Mouse (Mus musculus): ENCODE measurements at regions not wholly inside any gene's neighbourhood (a gene's known extent, or its start where the extent isn't known, plus 50 kb on each side); places are given as distances from the start of the nearest gene placed in this dataset.
A peak's percentile ranks its signal among the peaks of the same experiment; 100 is the strongest.

- Histone ChIP-seq H3K4me1 (ENCODE audit: insufficient read depth) (no peaks in the 10 kb centered on the region), H3K36me3 (ENCODE audit: insufficient read depth) (no peaks in the 10 kb centered on the region), H3K4me3 (ENCODE audit: low read depth, low read length) (no peak overlapping the region), H3K27ac (ENCODE audit: low read depth) (no peak overlapping the region), H3K4me2 (no peak overlapping the region), H3K9me3 (ENCODE audit: low read depth, low read length) (no peaks in the 10 kb centered on the region), H3K9ac (no peak overlapping the region), H3K27me3 (ENCODE audit: insufficient read depth, low read length) (no peaks in the 10 kb centered on the region)
- 31% methylated on average over 2 of the region's 2 CpGs for WGBS
- ATAC-seq (ENCODE audit: insufficient read depth), result no peak
- no peak for TF ChIP-seq CTCF (IDR thresholded peaks at IDR 0.05; ENCODE audit: low read depth)
- DNase-seq, result peak; percentile 38
Measured at GRCm38 (mm10) chr2:84042793-84043192, 52.4 kb downstream of the Gm13691 start.

DNA sequence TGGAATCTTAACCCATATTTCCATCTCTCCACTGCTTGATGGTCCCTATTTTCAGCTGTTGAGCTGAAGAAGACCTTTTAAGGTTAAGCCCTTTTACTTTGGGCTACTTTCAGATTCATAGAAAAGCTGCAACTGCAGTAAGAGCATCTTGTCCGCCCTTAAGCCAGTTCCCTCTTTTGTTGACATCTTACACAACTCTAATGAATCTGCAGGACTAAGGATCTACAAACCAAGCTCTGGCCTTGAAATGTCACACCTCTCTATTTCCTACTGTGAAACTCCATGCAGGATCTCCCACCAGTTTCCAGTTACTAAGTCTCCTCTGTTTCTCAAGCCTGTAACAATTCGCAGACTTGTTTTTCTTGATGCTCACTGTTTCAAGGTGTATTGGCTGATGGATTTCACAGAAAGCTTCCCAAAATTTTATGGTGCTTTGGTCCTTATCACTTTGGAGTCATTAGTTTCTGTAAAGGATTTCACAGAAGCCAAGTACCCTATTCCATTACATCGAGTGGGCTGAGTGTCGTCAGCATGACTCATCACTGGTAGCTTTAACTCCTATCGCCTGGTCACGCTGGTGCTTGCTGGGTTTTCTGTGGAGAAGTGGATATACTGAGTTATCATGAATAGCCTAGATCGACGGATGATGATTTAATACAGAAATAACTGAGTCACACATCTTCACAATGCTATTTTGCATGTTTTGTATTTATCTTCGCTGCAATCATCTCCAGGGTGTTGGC is 58.2 kb downstream of the Gm13691 start:
- no peaks in the 10 kb centered on the region for H3K9me3 ChIP-seq (ENCODE audit: low read depth, low read length)
- DNase-seq (no peak), ATAC-seq (ENCODE audit: insufficient read depth) (no peak)
- no peaks in the 10 kb centered on the region for H3K36me3 ChIP-seq (ENCODE audit: insufficient read depth)
- no peak for TF ChIP-seq CTCF (IDR thresholded peaks at IDR 0.05; ENCODE audit: low read depth)
- no peak overlapping the region for H3K27ac ChIP-seq (ENCODE audit: low read depth)
- H3K27me3 ChIP-seq (ENCODE audit: insufficient read depth, low read length), result no peaks in the 10 kb centered on the region
- no peak overlapping the region for H3K9ac ChIP-seq
- no peak overlapping the region for H3K4me3 ChIP-seq (ENCODE audit: low read depth, low read length)
- H3K4me1 ChIP-seq (ENCODE audit: insufficient read depth), result no peaks in the 10 kb centered on the region
- WGBS, result 78% methylated on average over 9 of the region's 9 CpGs
- H3K4me2 ChIP-seq, result no peak overlapping the region

GRCm38 (mm10) chr2:84051883-84052331 is 61.6 kb downstream of the Gm13691 start:
- Histone ChIP-seq H3K27ac (ENCODE audit: low read depth) (peak overlapping the region; percentile 60), H3K9ac (no peak overlapping the region), H3K4me3 (ENCODE audit: low read depth, low read length) (no peak overlapping the region), H3K27me3 (ENCODE audit: insufficient read depth, low read length) (no peaks in the 10 kb centered on the region), H3K4me1 (ENCODE audit: insufficient read depth) (no peaks in the 10 kb centered on the region), H3K36me3 (ENCODE audit: insufficient read depth) (no peaks in the 10 kb centered on the region), H3K4me2 (0 out of 2 replicates have a peak overlapping the region, but pooled peaks have one; percentile 12), H3K9me3 (ENCODE audit: low read depth, low read length) (no peaks in the 10 kb centered on the region)
- WGBS, result 13% methylated on average over 3 of the region's 3 CpGs
- peak; percentile 56; the same call in 1 of the 2 replicates for ATAC-seq (ENCODE audit: insufficient read depth)
- no peak for TF ChIP-seq CTCF (IDR thresholded peaks at IDR 0.05; ENCODE audit: low read depth)
- no peak for DNase-seq

GRCm38 (mm10) chr2:84059246-84059645 is 68.9 kb downstream of the Gm13691 start:
- no peak for TF ChIP-seq CTCF (IDR thresholded peaks at IDR 0.05; ENCODE audit: low read depth)
- no peak for ATAC-seq (ENCODE audit: insufficient read depth)
- Histone ChIP-seq H3K4me2 (no peak overlapping the region), H3K9me3 (ENCODE audit: low read depth, low read length) (no peaks in the 10 kb centered on the region), H3K4me1 (ENCODE audit: insufficient read depth) (no peaks in the 10 kb centered on the region), H3K27me3 (ENCODE audit: insufficient read depth, low read length) (no peaks in the 10 kb centered on the region), H3K4me3 (ENCODE audit: low read depth, low read length) (no peak overlapping the region), H3K36me3 (ENCODE audit: insufficient read depth) (no peaks in the 10 kb centered on the region), H3K27ac (ENCODE audit: low read depth) (no peak overlapping the region), H3K9ac (no peak overlapping the region)
- 69% methylated on average over 7 of the region's 7 CpGs for WGBS
- peak; percentile 44 for DNase-seq

GRCm38 (mm10) chr2:84061221-84061620 is 70.9 kb downstream of the Gm13691 start:
- WGBS, result 77% methylated on average over 1 of the region's 1 CpGs
- TF ChIP-seq CTCF (IDR thresholded peaks at IDR 0.05; ENCODE audit: low read depth), result no peak
- Histone ChIP-seq H3K9me3 (ENCODE audit: low read depth, low read length) (no peaks in the 10 kb centered on the region), H3K27ac (ENCODE audit: low read depth) (no peak overlapping the region), H3K9ac (no peak overlapping the region), H3K4me3 (ENCODE audit: low read depth, low read length) (no peak overlapping the region), H3K27me3 (ENCODE audit: insufficient read depth, low read length) (no peaks in the 10 kb centered on the region), H3K4me2 (no peak overlapping the region), H3K36me3 (ENCODE audit: insufficient read depth) (no peaks in the 10 kb centered on the region), H3K4me1 (ENCODE audit: insufficient read depth) (no peaks in the 10 kb centered on the region)
- ATAC-seq (ENCODE audit: insufficient read depth) (no peak), DNase-seq (no peak)

DNA sequence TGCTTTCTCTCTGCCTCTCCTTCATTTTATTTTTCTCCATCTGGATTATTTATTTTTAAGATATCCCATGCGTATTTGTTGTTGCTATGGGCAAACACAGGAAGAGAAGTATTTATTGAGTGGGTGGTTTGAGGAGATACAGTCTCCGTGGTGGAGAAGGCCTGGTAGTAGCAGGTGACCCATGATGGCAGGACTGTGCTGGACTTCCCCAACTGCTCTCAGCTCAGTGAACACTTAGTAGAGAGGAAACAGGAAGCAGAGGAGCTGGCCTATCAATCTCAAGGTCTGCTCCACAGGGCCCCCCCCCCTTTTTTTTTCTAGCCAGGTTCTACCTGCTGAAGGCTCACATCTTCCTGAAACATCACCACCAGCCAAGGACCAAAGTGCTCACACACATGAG is 74.0 kb downstream of the Gm13691 start:
- no peak for DNase-seq
- Histone ChIP-seq H3K4me2 (no peak overlapping the region), H3K27me3 (ENCODE audit: insufficient read depth, low read length) (no peaks in the 10 kb centered on the region), H3K36me3 (ENCODE audit: insufficient read depth) (no peaks in the 10 kb centered on the region), H3K9ac (no peak overlapping the region), H3K4me3 (ENCODE audit: low read depth, low read length) (no peak overlapping the region), H3K4me1 (ENCODE audit: insufficient read depth) (no peaks in the 10 kb centered on the region), H3K27ac (ENCODE audit: low read depth) (no peak overlapping the region), H3K9me3 (ENCODE audit: low read depth, low read length) (no peaks in the 10 kb centered on the region)
- WGBS, result 49% methylated on average over 2 of the region's 2 CpGs
- TF ChIP-seq CTCF (IDR thresholded peaks at IDR 0.05; ENCODE audit: low read depth), result no peak
- no peak for ATAC-seq (ENCODE audit: insufficient read depth)

DNA sequence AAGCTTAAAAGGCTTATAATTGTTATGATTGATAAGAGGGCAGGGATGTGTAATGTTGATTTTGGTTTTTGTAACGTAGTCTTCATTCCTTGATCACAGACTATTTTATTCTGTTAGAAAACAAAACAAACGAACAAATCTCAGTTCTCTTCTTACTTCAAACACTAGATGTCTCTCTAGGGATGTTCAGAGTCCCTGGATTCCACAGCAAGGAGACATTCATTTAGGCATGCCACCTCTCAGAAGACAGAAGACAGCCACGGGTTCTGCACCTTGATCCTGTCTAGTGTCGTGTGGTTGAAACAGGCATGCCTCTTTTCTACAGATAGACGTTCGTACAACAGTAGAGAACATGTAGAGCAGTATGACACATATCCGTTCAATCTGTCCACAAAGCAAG is 74.7 kb downstream of the Gm13691 start:
- no peak overlapping the region for H3K27ac ChIP-seq (ENCODE audit: low read depth)
- no peaks in the 10 kb centered on the region for H3K36me3 ChIP-seq (ENCODE audit: insufficient read depth)
- H3K9ac ChIP-seq, result no peak overlapping the region
- no peaks in the 10 kb centered on the region for H3K4me1 ChIP-seq (ENCODE audit: insufficient read depth)
- ATAC-seq (ENCODE audit: insufficient read depth) (no peak), DNase-seq (peak; percentile 33)
- TF ChIP-seq CTCF (IDR thresholded peaks at IDR 0.05; ENCODE audit: low read depth), result peak; percentile 49
- 55% methylated on average over 7 of the region's 7 CpGs for WGBS
- H3K9me3 ChIP-seq (ENCODE audit: low read depth, low read length), result no peaks in the 10 kb centered on the region
- no peak overlapping the region for H3K4me2 ChIP-seq
- H3K4me3 ChIP-seq (ENCODE audit: low read depth, low read length), result no peak overlapping the region
- H3K27me3 ChIP-seq (ENCODE audit: insufficient read depth, low read length), result no peaks in the 10 kb centered on the region

All from lung, embryonic 14.5 days (tissue).